Mouse (Mus musculus) lung, adult 2 months (tissue): Measurements from ENCODE around the gene Olfml2a. TPM values are rescaled to one million over a fixed set of nuclear protein-coding genes. Genes with fewer than 3 reads are reported as not detected.

Experiments
- DNase-seq: peaks from one replicate; pipeline ENCODE4 v3.0.0; 2022
- H3K4me1 ChIP-seq: fragments of 200-500 bp; 2 replicates; pipeline ENCODE4 v1.6.1; 2011; ENCODE audit warnings: low read length; ENCODE audit not compliant: control insufficient read depth, insufficient read depth
- H3K4me3 ChIP-seq: fragments of 200-500 bp; replicated peaks from 2 replicates; pipeline ENCODE3; 2011; ENCODE audit warnings: low read depth, mild to moderate bottlenecking, control low read depth, low read length; ENCODE audit errors: extremely low read depth
- CTCF ChIP-seq: fragments of 200-500 bp; IDR thresholded peaks from 2 replicates; pipeline ENCODE4 v1.5.1; 2011; ENCODE audit warnings: mild to moderate bottlenecking, low read length, control low read depth; ENCODE audit not compliant: insufficient read depth
- POLR2A ChIP-seq: fragments of 200-500 bp; IDR thresholded peaks from 2 replicates; pipeline ENCODE4 v1.6.1; 2011; ENCODE audit warnings: low read depth, mild to moderate bottlenecking, control low read depth, low read length, borderline replicate concordance; ENCODE audit errors: extremely low read depth
- WGBS: fragments of 180-500 bp; shearing (Covaris S2); methylation state at CpG from one replicate; pipeline ENCODE4 v1.1.7; 2018; 5-methylcytosine and 5-hydroxymethylcytosine counted together
- polyA plus RNA-seq: library from polyadenylated mRNA; depleted of rRNA; stranded (reverse); fragments of >200 nt; gene quantifications from 2 replicates; pipeline ENCODE4 v1.2.3, GENCODE M21; 2012

Olfml2a gene
- polyA plus RNA-seq, 1 experiment = 11.3 TPM

DNA sequence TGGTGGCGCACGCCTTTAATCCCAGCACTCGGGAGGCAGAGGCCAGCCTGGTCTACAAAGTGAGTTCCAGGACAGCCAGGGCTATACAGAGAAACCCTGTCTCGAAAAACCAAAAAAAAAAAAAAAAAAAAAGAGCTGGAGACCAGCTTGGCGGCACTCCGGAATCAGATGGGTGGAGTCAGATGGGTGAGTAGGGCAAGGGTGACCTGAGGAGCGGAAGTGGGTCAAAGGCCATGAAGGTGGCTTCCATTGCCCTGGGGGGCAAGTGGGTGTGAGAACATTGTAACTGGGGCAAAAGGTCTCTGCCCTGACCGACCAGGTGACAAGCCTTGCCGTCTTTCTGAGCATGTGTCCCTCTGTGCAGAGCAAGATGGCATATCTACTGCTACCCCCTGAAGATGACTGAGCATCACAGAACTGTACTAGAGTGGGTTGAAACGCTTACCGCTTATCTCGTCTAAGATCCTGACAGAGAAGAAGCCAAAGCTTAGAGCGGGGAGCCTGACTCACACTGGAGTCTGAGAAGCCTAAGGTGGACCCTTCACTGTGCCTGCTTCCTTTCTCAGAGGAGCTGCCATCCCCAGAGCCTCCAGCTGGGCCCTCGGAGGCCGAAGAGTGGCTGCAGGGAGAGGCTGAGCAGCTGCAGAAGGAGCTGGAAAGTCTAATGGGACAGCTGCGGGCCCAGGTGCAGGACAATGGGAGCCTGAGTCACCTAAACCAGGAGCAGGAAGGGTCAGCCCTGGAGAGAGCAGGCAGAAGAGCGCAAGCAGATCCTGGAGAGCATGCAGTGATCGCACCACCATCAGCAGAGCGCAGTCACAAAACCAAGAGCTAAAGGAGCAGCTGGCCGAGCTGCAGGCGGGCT, 44.4 kb downstream of the Olfml2a start:
- Histone ChIP-seq H3K4me1 (no peaks in the 10 kb centered on the region; the same call in 1 of the 2 replicates), H3K4me3 (no peak overlapping the region)
- DNase-seq = no peak
- 83% methylated on average over 21 of the region's 21 CpGs for WGBS
- TF ChIP-seq CTCF (no peak), POLR2A (no peak)

DNA sequence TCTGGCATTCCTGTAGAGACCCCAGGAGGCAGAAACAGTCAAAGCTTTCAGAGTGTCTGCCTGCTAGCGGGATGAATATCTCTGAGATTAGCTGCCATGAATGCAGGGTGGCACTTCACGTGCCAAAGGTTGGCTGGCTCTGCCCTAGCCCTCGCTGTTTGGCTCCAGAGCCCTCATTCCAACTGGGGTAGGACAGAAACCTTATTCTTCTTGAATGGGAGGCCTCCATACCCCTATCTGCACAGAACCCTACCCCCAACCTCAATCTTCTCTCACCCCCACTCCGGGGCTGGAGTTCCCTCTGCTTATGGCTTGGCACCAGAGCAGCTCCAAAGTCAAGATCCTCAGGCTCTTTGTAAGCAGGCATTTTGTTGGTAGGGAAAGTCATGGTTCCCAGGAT, 46.1 kb downstream of the Olfml2a start:
- 74% methylated on average over 4 of the region's 4 CpGs for WGBS
- DNase-seq = no peak
- TF ChIP-seq CTCF (no peak), POLR2A (no peak)
- Histone ChIP-seq H3K4me1 (no peaks in the 10 kb centered on the region; the same call in 1 of the 2 replicates), H3K4me3 (no peak overlapping the region)

GRCm38 (mm10) chr2:38983456-38983855, 51.7 kb downstream of the Olfml2a start:
- Histone ChIP-seq H3K4me3 (no peak overlapping the region), H3K4me1 (no peaks in the 10 kb centered on the region)
- WGBS = 99% methylated on average over 2 of the region's 2 CpGs
- TF ChIP-seq CTCF (peak; percentile 6; the same call in 1 of the 2 replicates), POLR2A (no peak)
- DNase-seq = no peak

GRCm38 (mm10) chr2:38986580-38986979, 54.8 kb downstream of the Olfml2a start:
- Histone ChIP-seq H3K4me3 (no peak overlapping the region), H3K4me1 (no peaks in the 10 kb centered on the region)
- TF ChIP-seq CTCF (no peak), POLR2A (no peak)
- no peak for DNase-seq
- WGBS = 33% methylated on average over 3 of the region's 3 CpGs

DNA sequence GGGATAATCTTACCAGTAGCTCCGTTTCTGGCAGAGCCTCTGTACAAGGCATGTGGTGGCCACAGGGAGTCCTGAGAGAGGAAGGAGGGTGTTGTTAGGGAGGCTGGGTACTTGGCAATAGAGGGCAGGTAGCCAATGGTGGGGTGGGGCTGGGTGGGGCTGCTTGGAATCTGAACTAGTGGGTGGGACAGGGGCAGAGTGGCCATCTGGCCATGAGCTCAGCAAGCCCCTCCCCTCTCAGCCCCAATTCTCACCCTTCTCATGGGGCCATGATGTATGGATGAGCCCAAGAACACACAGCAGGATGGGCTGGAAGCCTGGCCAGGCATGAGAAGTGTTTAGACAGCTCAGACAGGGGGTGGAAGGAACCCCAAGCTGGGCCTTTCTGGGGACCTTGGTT, 55.6 kb downstream of the Olfml2a start:
- no peak for DNase-seq
- H3K4me3 ChIP-seq = no peak overlapping the region
- H3K4me1 ChIP-seq = no peaks in the 10 kb centered on the region
- TF ChIP-seq POLR2A = no peak
- TF ChIP-seq CTCF = no peak
- WGBS = 35% methylated on average over 1 of the region's 1 CpGs

GRCm38 (mm10) chr2:38987803-38988510, 56.2 kb downstream of the Olfml2a start:
- TF ChIP-seq CTCF (no peak), POLR2A (no peak)
- 75% methylated on average over 6 of the region's 6 CpGs for WGBS
- DNase-seq = no peak
- H3K4me3 ChIP-seq = no peak overlapping the region
- H3K4me1 ChIP-seq = no peaks in the 10 kb centered on the region

DNA sequence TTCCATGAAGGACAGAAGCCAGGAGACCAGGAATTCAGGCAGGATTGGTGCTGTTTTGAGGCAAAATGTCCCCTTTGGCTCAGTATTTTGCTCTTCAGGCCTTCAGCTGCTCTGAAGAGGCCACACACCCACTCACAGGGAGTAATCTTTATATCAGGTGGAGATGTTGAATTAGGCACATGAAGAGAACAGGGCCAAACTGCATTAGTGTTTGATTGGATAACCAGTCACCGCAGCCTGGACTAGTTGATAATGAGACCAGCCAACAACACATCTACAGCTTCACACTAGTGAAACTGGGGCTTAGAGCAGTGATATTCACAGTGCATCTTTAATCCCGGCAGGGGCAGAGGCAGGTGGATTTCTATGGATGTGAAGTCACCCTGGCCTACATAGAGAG, 57.2 kb downstream of the Olfml2a start:
- DNase-seq = no peak
- WGBS = 90% methylated on average over 2 of the region's 2 CpGs
- no peak overlapping the region for H3K4me3 ChIP-seq
- H3K4me1 ChIP-seq = no peaks in the 10 kb centered on the region
- no peak for TF ChIP-seq CTCF
- no peak for TF ChIP-seq POLR2A

DNA sequence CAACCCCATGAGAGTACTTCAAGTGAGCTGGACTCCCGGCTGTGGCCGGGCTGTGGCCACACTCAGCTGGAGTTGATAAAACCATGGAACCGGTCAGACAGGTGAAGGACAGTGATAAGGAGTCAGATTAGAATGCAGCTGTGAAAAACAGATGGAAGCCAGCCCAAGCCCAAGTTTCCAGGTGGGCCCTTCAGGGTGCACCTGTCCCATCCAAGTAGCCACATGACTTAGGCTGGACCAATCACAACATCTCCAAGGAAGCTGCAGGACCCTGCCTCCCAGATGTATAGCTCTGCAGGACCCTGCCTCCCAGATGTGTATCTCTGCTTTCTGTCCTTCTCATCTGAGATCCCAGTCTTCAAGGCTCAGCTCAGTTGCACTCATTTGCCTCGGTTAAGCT, 60.2 kb downstream of the Olfml2a start:
- no peak for TF ChIP-seq CTCF
- TF ChIP-seq POLR2A = no peak
- Histone ChIP-seq H3K4me1 (no peaks in the 10 kb centered on the region), H3K4me3 (no peak overlapping the region)
- 68% methylated on average over 4 of the region's 4 CpGs for WGBS
- DNase-seq = no peak

- WGBS = 31% methylated on average over 4 of the region's 4 CpGs
- TF ChIP-seq CTCF (no peak), POLR2A (no peak)
- no peak overlapping the region for H3K4me3 ChIP-seq
- no peak for DNase-seq
- no peaks in the 10 kb centered on the region for H3K4me1 ChIP-seq
These were observed 60.7 kb downstream of the Olfml2a start for GRCm38 (mm10) chr2:38992452-38992851.
